11 mouse cellular contexts compared by ENCODE assay signal in genomic region chr14:25128160-25128547, GRCm38 (mm10).
DNase-seq lines count a peak whose midpoint lies in the region; ATAC-seq lines count a peak whose summit lies in the region.
"Had no signal": no experiment of that assay in that cellular context is flagged by ENCODE, and none has a peak within 500 bp of the region (broad histone marks: within the 10 kb centered on the region; RNA-seq: fewer than 3 reads in every experiment).

No protein-coding gene starts in this region.

- no peak for DNase-seq in embryonic facial prominence, embryonic 10.5 days (ENCODE audit: low spot score)
- peak; percentile 42 for DNase-seq in hindbrain, embryonic 14.5 days (ENCODE audit: low spot score)
- DNase-seq in urinary bladder, postnatal 25 days (ENCODE audit: low spot score), result no peak
- DNase-seq in spleen, postnatal 10 days (ENCODE audit: low spot score in 2 of 2), result no peak
- DNase-seq in kidney, postnatal 14 days, result no peak
- DNase-seq: cerebellum, adult 9-11 months; kidney, postnatal 4 days; lung, postnatal 10 days had no signal

- peak overlapping the region; percentile 74 for H3K27ac ChIP-seq in embryonic facial prominence, embryonic 10.5 days (replicated peaks)
- peak overlapping the region; percentile 83 for H3K27ac ChIP-seq in embryonic facial prominence, embryonic 13.5 days
- H3K27ac ChIP-seq in hindbrain, embryonic 14.5 days, result peak overlapping the region; percentile 90
- H3K27ac ChIP-seq in midbrain, embryonic 13.5 days, result peak overlapping the region; percentile 76

- ATAC-seq in embryonic facial prominence, embryonic 13.5 days (ENCODE audit: insufficient number of reproducible peaks, insufficient read depth, low FRiP score, low TSS enrichment, low read depth), result no peak
- no peak for ATAC-seq in hindbrain, embryonic 14.5 days (ENCODE audit: low FRiP score)
- peak; percentile 18; the same call in 1 of the 2 replicates for ATAC-seq in midbrain, embryonic 13.5 days

- WGBS in embryonic facial prominence, embryonic 10.5 days, result 71% methylated on average over 6 of the region's 6 CpGs
- 66% methylated on average over 6 of the region's 6 CpGs for WGBS in embryonic facial prominence, embryonic 13.5 days
- WGBS in hindbrain, embryonic 14.5 days, result 32% methylated on average over 6 of the region's 6 CpGs
- 47% methylated on average over 6 of the region's 6 CpGs for WGBS in midbrain, embryonic 13.5 days

- no peak overlapping the region for H3K4me3 ChIP-seq in embryonic facial prominence, embryonic 10.5 days
- no peak overlapping the region for H3K4me3 ChIP-seq in embryonic facial prominence, embryonic 13.5 days
- H3K4me3 ChIP-seq in hindbrain, embryonic 14.5 days (replicated peaks; ENCODE audit: low read length), result 0 out of 2 replicates have a peak overlapping the region, but pooled peaks have one; percentile 1
- no peak overlapping the region for H3K4me3 ChIP-seq in midbrain, embryonic 13.5 days (replicated peaks)
- H3K4me3 ChIP-seq: heart, embryonic 12.5 days had no signal

- no peak overlapping the region; the same call in 1 of the 2 replicates for H3K9ac ChIP-seq in embryonic facial prominence, embryonic 13.5 days
- peak overlapping the region; percentile 44 for H3K9ac ChIP-seq in hindbrain, embryonic 14.5 days
- 0 out of 2 replicates have a peak overlapping the region, but pooled peaks have one; percentile 23 for H3K9ac ChIP-seq in midbrain, embryonic 13.5 days (replicated peaks)
- H3K9ac ChIP-seq: heart, embryonic 12.5 days had no signal

- H3K36me3 ChIP-seq in embryonic facial prominence, embryonic 10.5 days (replicated peaks), result no peaks in the 10 kb centered on the region
- no peaks in the 10 kb centered on the region for H3K36me3 ChIP-seq in embryonic facial prominence, embryonic 13.5 days
- no peaks in the 10 kb centered on the region for H3K36me3 ChIP-seq in hindbrain, embryonic 14.5 days (replicated peaks; ENCODE audit: control insufficient read depth, insufficient read depth)
- H3K36me3 ChIP-seq in midbrain, embryonic 13.5 days, result no peaks in the 10 kb centered on the region
- H3K36me3 ChIP-seq: heart, embryonic 12.5 days had no signal

- H3K9me3 ChIP-seq in embryonic facial prominence, embryonic 10.5 days, result no peaks in the 10 kb centered on the region
- H3K9me3 ChIP-seq in embryonic facial prominence, embryonic 13.5 days, result no peaks in the 10 kb centered on the region
- no peaks in the 10 kb centered on the region for H3K9me3 ChIP-seq in hindbrain, embryonic 14.5 days (ENCODE audit: control insufficient read depth, low read length)
- no peaks in the 10 kb centered on the region for H3K9me3 ChIP-seq in midbrain, embryonic 13.5 days

- peaks cover 43% of the 10 kb centered on the region for H3K4me1 ChIP-seq in embryonic facial prominence, embryonic 10.5 days
- peaks cover 37% of the 10 kb centered on the region for H3K4me1 ChIP-seq in embryonic facial prominence, embryonic 13.5 days
- peaks cover 37% of the 10 kb centered on the region for H3K4me1 ChIP-seq in hindbrain, embryonic 14.5 days (replicated peaks; ENCODE audit: control insufficient read depth, insufficient read depth, low read length)
- H3K4me1 ChIP-seq in midbrain, embryonic 13.5 days (replicated peaks), result peaks cover 42% of the 10 kb centered on the region
- H3K4me1 ChIP-seq: heart, embryonic 12.5 days had no signal

- H3K4me2 ChIP-seq in embryonic facial prominence, embryonic 13.5 days, result peak overlapping the region; percentile 26; the same call in 1 of the 2 replicates
- H3K4me2 ChIP-seq in hindbrain, embryonic 14.5 days (replicated peaks), result peak overlapping the region; percentile 35
- H3K4me2 ChIP-seq in midbrain, embryonic 13.5 days (replicated peaks), result peak overlapping the region; percentile 19; the same call in 1 of the 2 replicates
- H3K4me2 ChIP-seq: heart, embryonic 12.5 days had no signal

- peaks cover 21% of the 10 kb centered on the region for H3K27me3 ChIP-seq in embryonic facial prominence, embryonic 10.5 days (replicated peaks; ENCODE audit: low read depth, poor library complexity, severe bottlenecking)
- peaks cover 3% of the 10 kb centered on the region; the same call in 1 of the 2 replicates for H3K27me3 ChIP-seq in embryonic facial prominence, embryonic 13.5 days
- no peaks in the 10 kb centered on the region for H3K27me3 ChIP-seq in hindbrain, embryonic 14.5 days (ENCODE audit: control insufficient read depth, insufficient read depth, low read length)
- H3K27me3 ChIP-seq in midbrain, embryonic 13.5 days, result no peaks in the 10 kb centered on the region
